In the genomic region with DNA sequence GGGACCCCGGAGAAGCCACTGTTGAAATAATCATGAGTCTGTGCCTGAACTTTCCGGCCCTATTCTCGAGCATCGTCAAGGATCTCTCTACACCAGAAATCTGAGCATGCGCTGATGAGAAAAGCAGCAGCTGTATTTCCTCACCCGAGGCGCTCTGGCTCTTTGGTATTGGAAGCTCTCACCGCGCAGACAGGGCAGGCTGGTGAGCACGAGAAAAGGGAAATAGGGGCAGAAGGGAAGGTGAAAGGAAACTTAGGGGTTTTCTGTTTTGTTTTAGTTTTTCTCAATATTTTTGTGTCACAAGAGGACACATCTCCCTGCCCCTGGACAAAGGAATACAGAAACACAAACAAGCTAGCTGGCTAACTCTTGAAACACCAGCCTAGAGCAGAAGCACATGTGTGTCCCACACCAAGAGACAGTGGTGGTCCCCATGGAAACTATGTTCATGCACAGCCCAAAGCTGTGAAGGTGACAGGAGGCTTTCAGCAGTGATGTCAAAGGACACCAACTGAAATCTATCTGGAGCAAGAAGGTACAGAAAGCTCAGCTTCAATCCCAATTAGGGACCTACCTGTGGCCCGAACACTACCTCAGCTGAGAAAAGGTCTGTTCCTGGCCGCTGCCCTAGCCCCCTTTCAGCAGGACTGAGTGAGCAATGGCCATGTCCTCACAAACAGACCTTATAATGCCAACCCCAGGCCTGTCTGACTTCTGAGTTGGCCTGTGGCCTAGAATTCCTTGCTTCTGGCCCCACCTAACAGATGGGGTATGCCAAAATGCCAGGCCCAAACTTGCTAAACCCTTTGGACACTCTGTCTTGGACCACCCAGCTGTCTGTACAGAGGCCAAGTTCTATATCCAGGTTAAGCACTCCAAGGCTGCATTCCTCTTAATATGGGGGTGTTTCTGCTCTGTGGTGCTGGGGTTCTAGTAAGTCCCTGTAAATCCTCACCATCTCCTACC, we compare ENCODE assay signal across 8 mouse cellular contexts.
DNase-seq lines count a peak whose midpoint lies in the region; ATAC-seq lines count a peak whose summit lies in the region.

No protein-coding gene starts in this region.

- H3K27ac ChIP-seq in embryonic facial prominence, embryonic 13.5 days: peak overlapping the region; percentile 40; the same call in 1 of the 2 replicates
- H3K27ac ChIP-seq in liver, embryonic 11.5 days (ENCODE audit: low read depth, low read length): peak overlapping the region; percentile 2; the same call in 1 of the 2 replicates
- peak overlapping the region; percentile 51 for H3K27ac ChIP-seq in neural tube, embryonic 15.5 days (replicated peaks)

- intact Hi-C loops in heart, postnatal 36 days (cut with DNase I): loop anchor here (2.0 kb wide), 2 partner anchors 51 to 61 kb away; a partner anchor contains a TSS

- no peak overlapping the region for H3K9ac ChIP-seq in embryonic facial prominence, embryonic 13.5 days
- H3K9ac ChIP-seq in liver, embryonic 11.5 days (ENCODE audit: low read depth, low read length): no peak overlapping the region
- no peak overlapping the region for H3K9ac ChIP-seq in neural tube, embryonic 15.5 days (replicated peaks)

- peaks cover 18% of the 10 kb centered on the region for H3K4me1 ChIP-seq in embryonic facial prominence, embryonic 13.5 days
- peaks cover 23% of the 10 kb centered on the region for H3K4me1 ChIP-seq in liver, embryonic 11.5 days (replicated peaks; ENCODE audit: control insufficient read depth, insufficient read depth, low read length)
- H3K4me1 ChIP-seq in neural tube, embryonic 15.5 days: peaks cover 36% of the 10 kb centered on the region

- H3K9me3 ChIP-seq in embryonic facial prominence, embryonic 13.5 days: no peaks in the 10 kb centered on the region
- H3K9me3 ChIP-seq in liver, embryonic 11.5 days (ENCODE audit: control insufficient read depth, low read length): no peaks in the 10 kb centered on the region
- H3K9me3 ChIP-seq in neural tube, embryonic 15.5 days (replicated peaks): no peaks in the 10 kb centered on the region

- H3K4me3 ChIP-seq in embryonic facial prominence, embryonic 13.5 days: no peak overlapping the region
- H3K4me3 ChIP-seq in liver, embryonic 11.5 days (ENCODE audit: low read depth, low read length): no peak overlapping the region
- H3K4me3 ChIP-seq in neural tube, embryonic 15.5 days (replicated peaks): no peak overlapping the region

- H3K36me3 ChIP-seq in embryonic facial prominence, embryonic 13.5 days: no peaks in the 10 kb centered on the region
- H3K36me3 ChIP-seq in liver, embryonic 11.5 days (ENCODE audit: control insufficient read depth, insufficient read depth, low read length): no peaks in the 10 kb centered on the region; the same call in 1 of the 2 replicates
- H3K36me3 ChIP-seq in neural tube, embryonic 15.5 days: no peaks in the 10 kb centered on the region

- WGBS in embryonic facial prominence, embryonic 13.5 days: 46% methylated on average over 12 of the region's 12 CpGs
- WGBS in liver, embryonic 11.5 days: 24% methylated on average over 12 of the region's 12 CpGs
- 52% methylated on average over 12 of the region's 12 CpGs for WGBS in neural tube, embryonic 15.5 days

- peak; percentile 16 for DNase-seq in cerebellum, adult 11-12 months
- no peak for DNase-seq in cerebellum, adult 11 months
- DNase-seq in B cell, adult 2 months: peak; percentile 2
- peak; percentile 59 to 70 for DNase-seq in heart, postnatal 36 days
- DNase-seq in liver, embryonic 11.5 days (ENCODE audit: low spot score): no peak
- DNase-seq in ovary, postnatal 10 days (ENCODE audit: low spot score): no peak

- H3K4me2 ChIP-seq in embryonic facial prominence, embryonic 13.5 days: peak overlapping the region; percentile 33; the same call in 1 of the 2 replicates
- H3K4me2 ChIP-seq in liver, embryonic 11.5 days: peak overlapping the region; percentile 30; the same call in 1 of the 2 replicates
- peak overlapping the region; percentile 26 for H3K4me2 ChIP-seq in neural tube, embryonic 15.5 days

- no peaks in the 10 kb centered on the region for H3K27me3 ChIP-seq in embryonic facial prominence, embryonic 13.5 days
- H3K27me3 ChIP-seq in liver, embryonic 11.5 days (replicated peaks; ENCODE audit: control insufficient read depth, insufficient read depth, low read length): no peaks in the 10 kb centered on the region
- H3K27me3 ChIP-seq in neural tube, embryonic 15.5 days (replicated peaks): no peaks in the 10 kb centered on the region

- ATAC-seq in embryonic facial prominence, embryonic 13.5 days (ENCODE audit: insufficient number of reproducible peaks, insufficient read depth, low FRiP score, low TSS enrichment, low read depth): 0 out of 2 replicates have a peak, but pooled peaks have one; percentile 32
- ATAC-seq in liver, embryonic 11.5 days (replicated peaks; ENCODE audit: low FRiP score): no peak
- no peak for ATAC-seq in neural tube, embryonic 15.5 days (ENCODE audit: low FRiP score)

Comparison
In these comparisons a context has a peak if more than half of its experiments do, and no peak if none do; other contexts are left out.
1. DNase-seq: peak in cerebellum, adult 11-12 months (single experiment), B cell, adult 2 months (2 of 2) and heart, postnatal 36 days (2 of 2); none in cerebellum, adult 11 months (single experiment), liver, embryonic 11.5 days (single experiment) and ovary, postnatal 10 days (single experiment).
2. Peak in every context shown above with its lines, with median percentiles within 50 percentile points of each other: H3K27ac ChIP-seq and H3K4me2 ChIP-seq.